Mouse (Mus musculus) frontal cortex, postnatal 10 days (tissue): ENCODE data around the gene Cfap45.
A peak's percentile ranks its signal among the peaks of the same experiment; 100 is the strongest.

Experiments
- DNase-seq, 2 experiments: peaks; one replicate each; pipeline ENCODE4 v3.0.0; 2022; ENCODE audit warnings: low spot score in 2 of 2, mixed read lengths in 1 of 2

Cfap45 gene

DNA sequence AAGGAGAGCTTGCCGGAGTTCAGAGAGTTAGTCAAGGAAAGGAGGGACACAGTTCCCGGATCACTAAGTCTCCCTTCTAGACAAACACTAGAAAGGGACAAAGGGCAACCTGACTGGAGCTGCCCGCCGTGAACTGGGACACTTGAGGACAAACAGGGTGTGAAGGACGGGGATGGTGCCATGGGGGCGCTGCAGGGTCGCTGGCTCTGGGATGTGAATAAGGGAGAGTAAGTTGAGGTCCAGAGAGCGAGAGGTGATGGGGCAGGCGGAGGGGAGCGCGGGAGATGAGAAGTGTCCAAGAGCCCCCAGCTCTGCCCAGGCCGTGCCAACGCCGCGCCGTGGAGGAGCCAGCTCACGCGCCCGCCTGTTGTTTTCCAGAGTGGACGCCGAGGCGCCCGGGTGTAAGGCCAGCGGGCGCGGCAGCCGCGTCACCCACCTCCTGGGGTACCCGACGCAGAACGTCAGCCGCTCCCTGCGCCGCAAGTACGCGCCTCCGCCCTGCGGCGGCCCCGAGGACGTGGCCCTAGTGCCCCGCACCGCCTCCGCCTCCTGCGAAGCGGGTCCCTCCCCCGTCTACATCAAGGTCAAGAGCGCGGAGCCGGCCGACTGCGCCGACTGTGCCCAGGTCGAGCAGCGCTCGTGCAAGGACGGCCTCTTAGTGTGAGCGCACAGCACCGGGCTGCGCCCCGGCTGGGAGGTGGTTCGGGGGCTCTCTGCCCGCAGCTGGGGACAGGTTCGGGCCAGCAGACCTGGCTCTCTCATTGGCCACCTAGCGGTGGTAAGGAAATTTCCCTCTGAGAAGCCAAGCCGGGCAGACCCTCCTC is 42.3 kb downstream of the Cfap45 start:
- peak; percentile 38 to 62 for DNase-seq

DNA sequence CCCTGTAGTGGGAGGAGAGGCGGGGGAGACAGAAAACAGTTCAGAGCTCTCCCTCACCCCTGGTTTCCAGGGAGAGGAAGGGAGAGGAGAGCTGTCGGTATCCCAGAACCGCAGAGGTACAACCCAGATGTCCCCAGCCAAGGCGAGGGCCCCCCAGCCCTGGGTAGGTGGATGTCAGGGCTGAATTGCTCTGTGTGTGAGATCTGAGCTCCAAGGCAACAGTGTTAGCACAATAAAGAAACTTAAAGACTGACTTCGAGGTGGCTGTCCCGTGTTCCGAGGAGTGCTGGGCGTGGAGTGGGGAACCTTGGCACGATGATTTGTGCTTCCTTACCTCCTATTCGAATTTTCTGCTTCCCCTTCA is 42.8 kb downstream of the Cfap45 start:
- no peak for DNase-seq

DNA sequence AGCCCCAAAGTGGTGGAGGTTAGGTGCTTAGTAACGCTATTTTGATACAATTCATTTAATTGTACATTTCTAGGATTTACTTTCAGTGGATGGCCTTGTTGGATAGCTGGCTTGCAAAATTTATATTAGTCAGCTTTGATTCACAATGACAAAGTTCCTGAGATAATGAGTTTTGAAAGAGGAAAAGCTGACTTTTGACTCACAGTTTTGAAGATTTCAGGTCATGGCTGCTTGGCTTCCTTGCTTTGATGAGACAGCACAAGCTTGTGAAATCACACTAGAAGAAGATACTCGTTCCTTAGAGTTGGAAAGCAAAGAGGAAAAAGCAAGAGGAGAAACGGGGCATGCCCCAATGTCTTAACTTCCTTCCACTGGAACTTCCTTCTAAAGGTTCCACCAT is 45.5 kb downstream of the Cfap45 start:
- no peak for DNase-seq

DNA sequence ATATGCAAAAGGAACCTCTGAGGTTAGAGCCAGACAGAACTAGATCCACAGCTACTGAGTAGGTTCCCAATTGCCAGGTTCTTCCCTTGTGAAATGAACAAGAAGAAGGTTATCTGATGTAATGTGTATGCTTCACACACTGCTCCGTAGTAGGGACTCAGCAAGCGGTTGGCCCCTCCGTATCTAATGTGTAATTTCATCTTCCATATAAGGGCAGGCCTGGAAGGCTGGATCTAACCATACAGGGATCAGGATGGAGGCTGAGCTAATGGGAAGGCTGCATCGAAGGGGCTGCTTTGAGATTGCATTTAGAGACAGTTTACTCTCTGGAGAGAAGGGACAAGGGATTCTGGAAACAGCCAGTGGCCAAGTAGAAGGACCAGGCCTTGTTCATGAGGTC is 47.2 kb downstream of the Cfap45 start:
- DNase-seq = no peak

DNA sequence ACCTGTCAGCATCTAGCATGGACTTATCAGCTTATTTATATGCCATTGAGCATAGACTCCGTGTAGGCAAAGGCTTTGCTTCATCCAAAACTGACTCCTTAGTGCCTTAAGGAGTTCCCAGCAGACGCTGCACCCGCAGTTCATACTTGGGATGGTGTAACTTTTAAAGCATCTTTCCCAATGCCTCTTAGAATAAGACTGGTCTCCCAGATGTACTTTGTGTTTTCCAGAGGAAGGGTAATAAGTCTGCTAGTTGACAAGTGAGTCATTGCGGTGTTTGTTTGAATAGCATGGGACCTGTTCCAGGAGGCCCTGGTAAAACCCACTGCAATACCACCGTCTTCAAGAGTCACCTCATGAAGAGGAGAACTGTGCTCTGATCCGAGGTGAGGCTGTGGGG is 59.5 kb downstream of the Cfap45 start:
- DNase-seq = no peak

DNA sequence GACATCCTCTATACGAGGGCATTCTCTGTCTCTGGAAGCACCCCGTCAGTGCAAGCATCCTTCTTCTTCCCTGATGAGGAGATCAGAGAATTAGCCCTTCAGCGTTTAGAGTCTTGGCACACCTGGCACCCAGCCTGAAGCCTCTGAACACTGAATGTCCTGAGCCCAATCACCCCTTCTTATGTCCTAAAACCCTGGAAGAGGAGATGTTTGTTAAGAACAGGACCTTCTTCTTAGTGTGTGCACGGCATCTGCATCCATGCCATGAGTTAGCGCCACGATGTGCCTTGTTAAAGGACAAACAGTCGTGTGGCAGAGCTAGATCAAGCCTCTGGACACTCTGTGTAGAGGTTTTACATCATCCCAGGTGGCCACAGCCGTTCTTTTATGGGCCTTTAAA is 61.8 kb downstream of the Cfap45 start:
- no peak for DNase-seq

DNA sequence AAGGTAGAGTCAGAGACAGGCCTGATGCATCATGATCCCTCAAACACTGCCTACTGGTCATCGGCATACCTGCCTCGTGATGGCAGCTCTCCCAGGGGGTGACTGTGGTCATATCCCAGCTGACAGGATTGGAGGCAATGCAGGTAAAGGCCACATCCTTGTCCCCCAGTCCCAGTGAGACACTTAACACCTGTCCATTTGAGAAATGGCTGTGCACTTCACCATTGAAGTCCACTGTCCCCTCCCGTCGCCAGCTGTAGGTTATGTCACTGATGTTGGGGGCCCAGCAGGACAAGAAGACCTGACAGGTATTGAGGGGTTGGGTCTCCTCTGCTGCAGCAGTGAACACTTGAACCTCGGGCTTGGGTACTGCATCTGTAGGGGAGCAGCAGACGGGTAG is 63.7 kb downstream of the Cfap45 start:
- DNase-seq = no peak

DNA sequence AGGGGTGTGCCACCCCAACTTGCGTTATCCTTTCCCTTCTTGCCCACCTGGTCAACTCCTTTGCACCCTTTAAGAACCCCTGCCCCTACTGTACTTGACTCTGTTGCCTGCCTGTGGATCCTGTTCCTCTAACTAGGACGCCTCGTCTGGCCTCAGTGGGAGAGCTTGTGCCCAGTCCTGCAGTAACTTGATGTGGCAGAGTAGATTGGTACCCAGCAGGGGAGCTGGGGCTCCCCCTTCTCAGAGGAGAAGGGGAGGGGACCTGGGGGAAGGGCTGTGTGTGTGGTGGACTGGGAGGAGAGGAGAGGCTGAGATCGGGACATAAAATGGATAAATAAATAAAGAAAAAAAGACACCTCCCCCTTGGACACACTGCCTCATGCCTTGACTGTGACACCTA is 64.4 kb downstream of the Cfap45 start:
- no peak for DNase-seq

DNA sequence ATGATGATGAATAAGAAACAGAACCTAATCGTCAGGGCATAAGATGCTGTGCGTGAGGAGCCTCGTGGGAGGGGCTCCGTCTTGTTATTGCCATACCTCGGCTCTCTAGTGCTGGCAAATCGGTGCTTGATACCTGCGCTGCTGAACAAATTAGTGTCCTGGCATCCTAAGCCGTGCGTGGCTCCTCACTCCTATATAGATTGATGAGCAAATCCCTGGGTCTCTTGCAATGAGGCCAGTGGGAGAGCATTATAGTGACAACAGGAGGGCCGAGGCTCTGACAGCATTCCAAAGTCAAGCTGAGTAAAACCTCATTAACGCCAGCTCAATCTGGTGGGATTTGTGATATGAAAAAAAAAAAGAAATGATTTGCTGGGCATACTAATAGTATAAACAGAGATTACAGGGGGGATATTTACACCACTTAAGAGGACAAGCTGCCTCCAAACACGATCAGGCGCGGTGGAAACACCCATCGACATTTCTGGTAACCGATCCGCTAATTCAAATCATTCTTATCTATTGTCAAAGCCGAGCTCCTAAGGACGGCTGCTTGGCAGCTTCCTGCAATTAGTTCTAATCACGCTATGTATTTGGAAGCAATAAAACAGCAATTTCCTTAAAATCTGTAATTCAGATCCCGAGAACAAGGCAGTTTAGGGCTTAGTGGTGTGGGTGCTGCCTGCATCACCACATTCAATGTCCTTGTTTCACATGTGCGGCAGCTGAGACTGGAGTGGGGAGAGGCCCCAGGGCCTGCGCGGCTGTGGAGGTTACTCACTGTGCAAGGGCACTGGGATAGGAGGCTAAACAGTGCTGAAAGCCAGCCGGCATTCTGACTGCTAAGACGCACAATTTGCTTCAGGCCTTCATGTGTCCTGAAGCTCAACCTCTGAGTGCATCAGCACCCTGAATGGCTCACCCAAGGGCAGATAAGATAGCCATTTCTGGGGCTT is 65.3 kb downstream of the Cfap45 start:
- DNase-seq = no peak

DNA sequence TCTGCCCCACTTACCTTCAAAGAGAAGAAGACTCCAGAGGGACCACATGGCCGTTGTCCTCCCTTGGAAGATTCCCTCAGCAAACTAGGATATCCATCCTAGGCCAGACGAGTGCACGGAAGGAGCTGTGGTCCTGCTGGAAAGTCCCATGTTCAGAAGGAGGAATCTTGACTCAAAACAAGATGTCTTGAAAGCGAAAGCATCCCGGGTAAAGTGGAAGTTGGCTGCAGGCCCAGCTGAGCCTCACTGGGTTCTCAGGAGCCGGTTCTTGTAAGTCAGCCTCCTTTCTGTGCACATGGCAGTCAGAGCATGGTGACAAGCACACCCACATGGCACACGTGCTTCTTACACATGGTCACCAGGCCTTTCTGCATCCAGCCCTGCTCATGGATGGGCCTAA is 69.8 kb downstream of the Cfap45 start, which contains the start of gene Slamf8:
Slamf8 (minus strand) TSS at position 184 of the 400 bp plus-strand sequence.
- no peak for DNase-seq

DNA sequence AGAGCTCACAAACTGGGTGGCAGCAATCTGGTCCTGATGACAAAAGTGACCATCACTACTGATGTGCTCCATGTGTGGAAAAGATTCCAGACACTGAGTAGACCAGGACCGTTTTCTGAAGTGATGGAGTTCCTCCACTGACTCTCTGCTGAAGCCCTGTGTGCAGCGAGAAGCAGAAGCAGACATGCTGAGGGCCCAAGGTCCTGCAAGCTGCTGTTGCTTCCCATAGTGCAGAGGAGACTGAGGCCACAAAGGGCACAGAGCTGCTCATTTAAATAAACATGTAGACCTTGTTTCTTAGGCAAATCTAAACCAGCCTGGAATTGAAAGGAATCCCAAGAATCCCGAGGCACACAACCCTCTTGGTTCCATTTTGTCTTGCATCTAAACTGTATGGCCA is 72.7 kb downstream of the Cfap45 start:
- DNase-seq = no peak

DNA sequence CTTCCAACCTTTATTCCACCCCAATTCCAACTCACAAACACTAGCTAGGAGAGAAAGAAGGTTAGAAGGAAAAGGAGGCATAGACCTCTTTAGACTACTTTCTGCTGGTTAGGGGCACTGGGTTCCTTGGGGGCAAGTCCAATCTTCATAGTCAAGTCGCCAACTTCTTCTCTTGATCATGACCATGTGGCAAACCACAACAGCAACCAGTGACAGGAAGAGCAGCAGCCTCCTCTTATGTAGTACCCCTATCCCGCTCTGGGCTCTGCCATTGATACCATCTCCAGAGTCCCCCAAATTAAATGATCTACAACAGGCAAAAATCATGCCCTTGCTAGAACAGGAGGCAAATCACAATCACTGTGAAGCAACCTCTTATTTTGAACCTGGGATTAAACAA is 73.4 kb downstream of the Cfap45 start:
- DNase-seq = no peak

DNA sequence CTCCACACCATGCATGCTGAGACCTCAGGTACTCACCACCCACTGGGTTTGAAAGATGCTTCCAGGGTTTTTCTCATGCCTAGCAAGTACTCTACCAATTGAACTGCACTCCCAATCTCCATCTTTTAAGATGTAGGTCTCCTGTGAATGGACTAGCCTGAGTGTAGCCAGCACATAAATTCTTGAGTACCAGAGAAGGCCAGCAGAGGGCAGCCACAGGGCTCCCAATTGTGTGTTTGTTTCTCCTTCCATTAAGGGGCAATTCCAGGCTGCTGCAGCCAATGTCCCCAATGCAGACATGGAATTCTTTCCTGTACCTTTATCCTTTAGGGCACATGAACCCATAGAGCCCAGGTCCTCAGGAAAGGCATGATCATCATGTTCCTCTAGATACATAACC is 73.9 kb downstream of the Cfap45 start:
- DNase-seq = peak in 1 of 2 experiments; percentile 36
